Mouse (Mus musculus) heart, postnatal 0 days (tissue): ENCODE data around the gene Rpl36a.

Experiments
- CTCF ChIP-seq: IDR thresholded peaks from 2 replicates; pipeline ENCODE4 v1.5.1; 2016; ENCODE audit warnings: antibody characterized with exemption, control low read depth, low read depth
- EP300 ChIP-seq: IDR thresholded peaks from 2 replicates; pipeline ENCODE4 v1.6.1; 2016; ENCODE audit warnings: antibody characterized with exemption, low read depth

DNA sequence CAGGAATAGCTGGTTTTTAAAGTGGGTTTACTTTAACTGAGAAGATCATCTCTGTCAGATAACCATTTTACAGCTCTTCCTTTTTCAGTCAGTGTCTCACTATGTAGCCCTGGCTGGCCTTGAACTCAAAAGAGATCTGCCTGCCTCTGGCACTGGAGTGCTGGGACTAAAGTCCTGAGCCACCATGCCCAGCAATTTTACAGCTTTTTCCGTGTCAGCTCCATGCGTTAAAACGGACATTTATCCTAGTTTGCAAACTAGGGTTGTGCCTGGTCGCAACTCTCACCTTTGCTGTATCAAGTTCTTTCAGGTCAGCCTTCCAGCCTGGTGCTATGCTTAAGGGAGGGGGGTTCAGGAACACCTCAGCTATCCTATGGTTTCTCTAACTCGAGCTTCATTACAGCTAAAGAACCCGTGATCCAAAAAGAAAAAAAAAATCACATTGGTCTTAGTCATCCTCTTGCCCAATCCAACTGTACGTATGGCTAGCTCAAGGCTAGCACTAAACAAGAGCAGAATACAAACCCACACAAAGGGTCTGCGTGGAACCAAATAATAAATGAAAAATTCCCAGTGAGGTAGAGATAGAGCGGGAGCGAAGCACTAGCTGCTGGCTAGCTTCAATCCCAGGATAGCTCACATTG lies 14.6 kb downstream of the Rpl36a start:
- TF ChIP-seq CTCF (no peak), EP300 (no peak)
